Mouse (Mus musculus) limb, embryonic 14.5 days (tissue): Measurements from ENCODE around the gene Nfya. TPM values are rescaled to one million over a fixed set of nuclear protein-coding genes. Genes with fewer than 3 reads are reported as not detected.
"Not testable (repeated sequence)": the region's sequence is repeated elsewhere in the genome, so short reads cannot be mapped to it uniquely, and the experiment has no call there.

Experiments
- ATAC-seq: fragments of 200-750 bp; cut with Nextera tagmentation; 2 replicates; pipeline ENCODE4 v1.8.0; 2017; ENCODE audit warnings: low read depth, moderate number of reproducible peaks, moderate TSS enrichment; ENCODE audit not compliant: low FRiP score
- DNase-seq: peaks from one replicate; pipeline ENCODE4 v3.0.0-alpha.2; 2015; ENCODE audit warnings: low spot score
- H3K27ac ChIP-seq: fragments of 300-500 bp; sonication (generic); replicated peaks from 2 replicates; pipeline ENCODE4 v1.5.1; 2014; ENCODE audit warnings: low read depth, mild to moderate bottlenecking, low read length, moderate library complexity, mixed read lengths
- H3K27me3 ChIP-seq: fragments of 300-500 bp; sonication (generic); 2 replicates; pipeline ENCODE4 v1.6.1; 2014; ENCODE audit warnings: low read length, mixed read lengths; ENCODE audit not compliant: control insufficient read depth, insufficient read depth
- H3K36me3 ChIP-seq: fragments of 300-500 bp; sonication (generic); 2 replicates; pipeline ENCODE4 v1.6.1; 2014; ENCODE audit warnings: mild to moderate bottlenecking, low read length, moderate library complexity, mixed read lengths; ENCODE audit not compliant: control insufficient read depth, insufficient read depth
- H3K4me1 ChIP-seq: fragments of 300-500 bp; sonication (generic); 2 replicates; pipeline ENCODE4 v1.6.1; 2014; ENCODE audit warnings: antibody characterized with exemption, low read length, mixed read lengths; ENCODE audit not compliant: control insufficient read depth, insufficient read depth
- H3K4me2 ChIP-seq: fragments of 300-500 bp; sonication (generic); replicated peaks from 2 replicates; pipeline ENCODE4 v1.6.1; 2014; ENCODE audit warnings: low read depth, mild to moderate bottlenecking, low read length, moderate library complexity; ENCODE audit not compliant: severe bottlenecking
- H3K4me3 ChIP-seq: fragments of 300-500 bp; sonication (generic); replicated peaks from 2 replicates; pipeline ENCODE4 v1.5.1; 2014; ENCODE audit warnings: low read length
- H3K9ac ChIP-seq: fragments of 300-500 bp; sonication (generic); 2 replicates; pipeline ENCODE4 v1.6.1; 2014; ENCODE audit warnings: mild to moderate bottlenecking, low read depth, low read length, moderate library complexity; ENCODE audit not compliant: severe bottlenecking
- H3K9me3 ChIP-seq: fragments of 300-500 bp; sonication (generic); 2 replicates; pipeline ENCODE4 v1.6.1; 2016; ENCODE audit warnings: low read length; ENCODE audit not compliant: control insufficient read depth
- POLR2A ChIP-seq: fragments of 200-500 bp; IDR thresholded peaks from 2 replicates; pipeline ENCODE4 v1.8.0; 2012; ENCODE audit warnings: inconsistent platforms, mild to moderate bottlenecking, moderate library complexity, borderline replicate concordance; ENCODE audit not compliant: insufficient read depth, insufficient read length; ENCODE audit errors: extremely low read depth
- WGBS: fragments of 180-500 bp; shearing (Covaris S2); extraction: QIAGEN DNeasy Blood & Tissue Kit; methylation state at CpG from one replicate; pipeline ENCODE4 v1.1.7; 2014; 5-methylcytosine and 5-hydroxymethylcytosine counted together
- polyA plus RNA-seq, 2 experiments: library from polyadenylated mRNA; depleted of rRNA in 1 of 2; stranded (reverse) in 1 of 2; unstranded in 1 of 2; fragments of >200 nt; fragmentation: Nextera tagmentation in 1 of 2; extraction: Ambion mirVana in 1 of 2; gene quantifications; 2 replicates each; pipeline versions ENCODE4 v1.2.1 to v1.2.3; 2012 to 2014

The Nfya gene
- polyA plus RNA-seq, 2 experiments, result 19.2 to 95.0 TPM

DNA sequence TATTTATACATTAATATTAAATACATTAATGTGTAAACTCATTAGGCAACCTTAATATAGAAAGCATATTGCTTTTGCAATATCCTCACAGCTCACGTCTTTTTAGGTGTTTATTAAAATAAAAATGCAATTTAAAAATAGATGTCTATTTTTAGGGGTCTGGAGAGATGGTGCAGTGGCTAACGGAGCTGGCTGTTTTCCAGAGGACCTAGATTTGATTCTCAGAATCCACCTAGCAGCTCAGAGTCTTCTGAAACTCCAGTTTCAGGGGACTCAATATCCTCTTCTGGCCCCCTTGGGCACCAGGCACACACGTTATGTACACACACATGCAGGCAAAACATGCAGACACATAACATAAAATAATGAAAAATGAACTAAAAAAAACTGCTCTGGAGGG is 47.4 kb downstream of the Nfya start:
- Histone ChIP-seq H3K4me2 (no peak overlapping the region), H3K4me3 (no peak overlapping the region), H3K9me3 (no peaks in the 10 kb centered on the region), H3K27ac (no peak overlapping the region), H3K27me3 (no peaks in the 10 kb centered on the region), H3K36me3 (no peaks in the 10 kb centered on the region), H3K9ac (no peak overlapping the region), H3K4me1 (no peaks in the 10 kb centered on the region)
- ATAC-seq, result no peak
- TF ChIP-seq POLR2A, result no peak
- WGBS, result 63% methylated on average over 3 of the region's 3 CpGs
- no peak for DNase-seq

DNA sequence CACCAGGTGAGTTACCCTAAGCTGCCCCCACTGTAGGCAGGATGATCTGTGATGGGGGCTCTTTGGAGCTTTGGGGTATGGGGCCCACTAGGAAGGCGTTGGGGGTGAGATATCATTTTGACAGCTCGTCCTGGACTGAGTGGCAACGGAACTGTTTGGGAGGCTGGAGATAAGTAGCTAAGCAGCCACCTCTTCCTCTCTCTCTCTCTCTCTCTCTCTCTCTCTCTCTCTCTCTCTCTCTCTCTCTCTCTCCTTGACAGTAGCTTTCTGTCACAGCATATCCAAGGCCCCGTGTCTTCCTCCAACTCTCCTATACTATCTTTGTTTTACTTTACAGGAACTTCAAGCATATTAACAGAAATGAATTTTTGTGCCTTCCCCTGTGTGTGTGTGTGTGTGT is 49.2 kb downstream of the Nfya start:
- Histone ChIP-seq H3K27ac (no peak overlapping the region), H3K36me3 (no peaks in the 10 kb centered on the region), H3K4me3 (no peak overlapping the region), H3K4me2 (no peak overlapping the region), H3K27me3 (no peaks in the 10 kb centered on the region), H3K4me1 (no peaks in the 10 kb centered on the region), H3K9me3 (no peaks in the 10 kb centered on the region), H3K9ac (no peak overlapping the region)
- 89% methylated on average over 4 of the region's 4 CpGs for WGBS
- DNase-seq, result no peak
- TF ChIP-seq POLR2A, result no peak
- ATAC-seq, result no peak

DNA sequence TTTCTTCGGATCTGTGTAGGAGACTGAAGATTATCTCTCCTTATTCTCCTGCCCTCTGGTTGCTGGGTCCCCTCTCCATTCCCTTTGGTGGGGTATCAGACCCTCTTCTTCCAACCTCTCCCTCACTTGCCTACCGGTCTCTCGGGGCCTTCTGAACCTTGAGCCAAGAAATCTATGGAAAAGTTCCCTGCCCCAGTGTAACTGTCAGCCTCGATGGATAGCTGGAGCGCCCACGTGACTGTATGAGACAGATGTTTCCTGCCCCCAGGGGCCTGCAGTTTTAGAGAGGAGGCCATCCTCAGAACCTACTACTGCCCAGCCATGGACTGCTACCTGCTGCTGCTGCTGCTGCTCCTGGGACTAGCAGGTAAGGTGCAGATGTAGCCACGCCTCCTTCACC is 50.1 kb downstream of the Nfya start, which contains the start of gene Treml1:
Gene Treml1 (plus strand): TSS at position 301 of the 400 bp plus-strand sequence.
- Histone ChIP-seq H3K4me2 (no peak within 1 kb of the TSS), H3K4me3 (no peak within 1 kb of the TSS), H3K9ac (no peak within 1 kb of the TSS), H3K36me3 (no peaks in the 10 kb centered on the region), H3K9me3 (no peaks in the 10 kb centered on the region), H3K27ac (no peak within 1 kb of the TSS), H3K4me1 (no peaks in the 10 kb centered on the region), H3K27me3 (no peaks in the 10 kb centered on the region)
- ATAC-seq, result no peak
- no peak for TF ChIP-seq POLR2A
- 63% methylated on average over 7 of the region's 7 CpGs for WGBS
- DNase-seq, result no peak

DNA sequence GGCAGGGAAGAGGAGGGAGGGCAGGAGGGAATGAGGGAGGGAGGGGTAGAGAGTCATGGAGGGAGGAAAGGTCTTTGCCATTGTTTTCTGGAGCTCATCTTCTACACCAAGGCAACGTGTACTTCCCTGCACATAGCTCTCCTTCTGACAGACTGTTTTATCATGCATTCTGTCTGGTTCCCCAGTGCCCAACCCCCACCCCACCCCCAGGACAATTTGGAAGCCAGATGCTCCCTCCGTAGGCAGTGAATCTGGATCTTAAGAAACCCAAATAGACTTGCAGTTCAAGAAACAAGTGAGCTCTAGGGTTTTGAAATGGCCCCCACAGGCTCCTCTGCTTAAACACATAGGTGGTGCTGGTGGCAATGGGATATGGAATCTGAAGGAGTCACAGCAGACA is 51.8 kb downstream of the Nfya start:
- no peak for DNase-seq
- H3K36me3 ChIP-seq, result no peaks in the 10 kb centered on the region
- no peak overlapping the region for H3K9ac ChIP-seq
- no peak for TF ChIP-seq POLR2A
- H3K27me3 ChIP-seq, result no peaks in the 10 kb centered on the region
- H3K9me3 ChIP-seq, result no peaks in the 10 kb centered on the region
- WGBS, result 30% methylated on average over 2 of the region's 2 CpGs
- H3K4me3 ChIP-seq, result no peak overlapping the region
- no peak overlapping the region for H3K4me2 ChIP-seq
- no peaks in the 10 kb centered on the region for H3K4me1 ChIP-seq
- no peak for ATAC-seq
- H3K27ac ChIP-seq, result no peak overlapping the region

GRCm38 (mm10) chr17:48355822-48356221 is 53.9 kb downstream of the Nfya start:
- no peak for TF ChIP-seq POLR2A
- DNase-seq (no peak), ATAC-seq (no peak)
- H3K9ac ChIP-seq, result no peak overlapping the region
- 84% methylated on average over 3 of the region's 3 CpGs for WGBS
- no peaks in the 10 kb centered on the region for H3K27me3 ChIP-seq
- no peak overlapping the region for H3K4me3 ChIP-seq
- no peaks in the 10 kb centered on the region for H3K36me3 ChIP-seq
- H3K9me3 ChIP-seq, result no peaks in the 10 kb centered on the region
- no peak overlapping the region for H3K27ac ChIP-seq
- H3K4me2 ChIP-seq, result no peak overlapping the region
- no peaks in the 10 kb centered on the region for H3K4me1 ChIP-seq

DNA sequence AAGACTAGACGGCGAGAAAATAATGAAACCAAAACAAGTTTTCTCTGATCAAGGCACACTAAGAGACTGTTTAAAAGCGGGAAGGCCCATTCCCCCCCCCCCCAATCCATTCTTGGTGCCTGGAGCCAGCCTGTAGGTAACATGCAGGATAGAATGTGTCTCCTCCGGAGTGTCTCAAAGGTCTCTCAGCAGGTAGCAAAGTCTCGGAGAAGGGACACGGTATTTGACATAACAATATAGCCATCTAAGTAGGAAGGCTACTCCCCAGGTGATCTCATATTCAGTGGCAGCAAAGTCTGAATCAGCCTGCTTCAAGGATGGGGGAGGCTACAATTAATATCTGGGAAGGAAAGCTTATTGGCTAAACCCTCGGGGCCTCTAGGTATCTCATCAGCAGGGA is 56.7 kb downstream of the Nfya start:
- H3K4me1 ChIP-seq, H3K9ac ChIP-seq, H3K27ac ChIP-seq, ATAC-seq, H3K27me3 ChIP-seq, DNase-seq, H3K36me3 ChIP-seq, H3K4me2 ChIP-seq, H3K9me3 ChIP-seq, H3K4me3 ChIP-seq: not testable (repeated sequence)
- WGBS, result 78% methylated on average over 7 of the region's 7 CpGs
